9 mouse cellular contexts compared by ENCODE assay signal in genomic region chr5:121451203-121451602, GRCm38 (mm10). TPM values are rescaled to one million over a fixed set of nuclear protein-coding genes. Genes with fewer than 3 reads are reported as not detected.
DNase-seq lines count a peak whose midpoint lies in the region; ATAC-seq and TF ChIP-seq lines count a peak whose summit lies in the region.
"Had no signal": no experiment of that assay in that cellular context is flagged by ENCODE, and none has a peak within 500 bp of the region (broad histone marks: within the 10 kb centered on the region; RNA-seq: fewer than 3 reads in every experiment).

No protein-coding gene starts in this region.

- H3K36me3 ChIP-seq in erythroblast, embryonic 14.5 days (ENCODE audit: control insufficient read depth), result peaks cover 55% of the 10 kb centered on the region
- H3K36me3 ChIP-seq in heart, embryonic 16.5 days (ENCODE audit: control insufficient read depth, insufficient read depth), result peaks cover 17% of the 10 kb centered on the region
- H3K36me3 ChIP-seq in lung, postnatal 0 days (ENCODE audit: insufficient read depth, low read length), result peaks cover 27% of the 10 kb centered on the region

- no peak for ATAC-seq in erythroblast, adult 5-6 weeks (replicated peaks; ENCODE audit: low FRiP score, poor library complexity, severe bottlenecking)
- ATAC-seq in heart, embryonic 16.5 days (replicated peaks; ENCODE audit: extremely low read depth, insufficient read depth, low FRiP score), result no peak
- no peak for ATAC-seq in lung, postnatal 0 days

- peak overlapping the region; percentile 84 for H3K9ac ChIP-seq in heart, embryonic 16.5 days (ENCODE audit: low read length)
- H3K9ac ChIP-seq in lung, postnatal 0 days (replicated peaks; ENCODE audit: low read depth), result peak overlapping the region; percentile 85; the same call in 1 of the 2 replicates

- no peaks in the 10 kb centered on the region; the same call in 1 of the 2 replicates for H3K9me3 ChIP-seq in erythroblast, embryonic 14.5 days (ENCODE audit: control insufficient read depth, low read length)
- no peaks in the 10 kb centered on the region for H3K9me3 ChIP-seq in heart, embryonic 16.5 days (replicated peaks; ENCODE audit: control insufficient read depth, low read length)
- H3K9me3 ChIP-seq in lung, postnatal 0 days (ENCODE audit: low read length), result no peaks in the 10 kb centered on the region

- peak overlapping the region; percentile 92 for H3K4me3 ChIP-seq in erythroblast, embryonic 14.5 days (replicated peaks)
- H3K4me3 ChIP-seq in heart, embryonic 16.5 days (ENCODE audit: low read length), result peak overlapping the region; percentile 68
- H3K4me3 ChIP-seq in lung, postnatal 0 days (ENCODE audit: low read depth, low read length), result peak overlapping the region; percentile 82

- no peak for TF ChIP-seq EP300 in lung, postnatal 0 days (IDR thresholded peaks at IDR 0.05)

- no peaks in the 10 kb centered on the region for H3K27me3 ChIP-seq in erythroblast, embryonic 14.5 days (ENCODE audit: control insufficient read depth)
- H3K27me3 ChIP-seq in heart, embryonic 16.5 days (ENCODE audit: control insufficient read depth, insufficient read depth, low read length), result no peaks in the 10 kb centered on the region
- H3K27me3 ChIP-seq in lung, postnatal 0 days (replicated peaks; ENCODE audit: insufficient read depth, low read length), result no peaks in the 10 kb centered on the region
- H3K27me3 ChIP-seq: Patski had no signal

- no peak overlapping the region; the same call in 1 of the 2 replicates for H3K27ac ChIP-seq in heart, embryonic 16.5 days (ENCODE audit: low read length)
- H3K27ac ChIP-seq in lung, postnatal 0 days (ENCODE audit: low read length), result peak overlapping the region; percentile 96; the same call in 1 of the 2 replicates

- 14% methylated on average over 8 of the region's 8 CpGs for WGBS in heart, embryonic 16.5 days
- WGBS in lung, postnatal 0 days, result 15% methylated on average over 8 of the region's 8 CpGs

- no peak for TF ChIP-seq CTCF in lung, postnatal 0 days (IDR thresholded peaks at IDR 0.05)

- peak; percentile 19 for DNase-seq in MN1 (ENCODE audit: low spot score)
- DNase-seq in lung, postnatal 0 days (ENCODE audit: low spot score), result peak; percentile 35
- peak; percentile 79 to 83 for DNase-seq in spleen, postnatal 36 days (ENCODE audit: low spot score in 2 of 2)
- no peak for DNase-seq in layer of hippocampus, adult 9-10 months (ENCODE audit: low spot score)
- no peak for DNase-seq in cerebellum, postnatal 36 days

- H3K4me1 ChIP-seq in erythroblast, embryonic 14.5 days (ENCODE audit: control insufficient read depth), result peaks cover 60% of the 10 kb centered on the region
- peaks cover 29% of the 10 kb centered on the region for H3K4me1 ChIP-seq in heart, embryonic 16.5 days (ENCODE audit: control insufficient read depth, insufficient read depth, low read length)
- peaks cover 16% of the 10 kb centered on the region for H3K4me1 ChIP-seq in lung, postnatal 0 days (ENCODE audit: insufficient read depth, low read depth, low read length)

- H3K4me2 ChIP-seq in heart, embryonic 16.5 days (ENCODE audit: low read depth, low read length), result peak overlapping the region; percentile 74
- H3K4me2 ChIP-seq in lung, postnatal 0 days (replicated peaks; ENCODE audit: low read depth, low read length), result peak overlapping the region; percentile 94

RNA-seq across cellular contexts. Expression of gene Tmem116, which starts 0.5 kb away (rescaled TPM):
- polyA plus RNA-seq in erythroblast, embryonic 14.5 days (2012), result 0.14 TPM in 1 of 2 replicates, not detected in the other
- total RNA-seq in erythroblast, adult 5-6 weeks (2015; ENCODE audit: low replicate concordance), result not detected in 2 replicates
- total RNA-seq in erythroblast, adult 5-6 weeks (2017; ENCODE audit: low replicate concordance), result 0.42 and 1.4 TPM in 2 replicates
- 4.5 and 4.8 TPM in 2 replicates for polyA plus RNA-seq in heart, embryonic 16.5 days (2015; fragmentation: Nextera tagmentation; extraction: Ambion mirVana)
- 36.1 and 40.4 TPM in 2 replicates for polyA plus RNA-seq in lung, postnatal 0 days (2015; fragmentation: Nextera tagmentation; extraction: Ambion mirVana)

RNA-seq across cellular contexts. Expression of gene Erp29, which starts 1.1 kb away (rescaled TPM):
- polyA plus RNA-seq in erythroblast, embryonic 14.5 days (2012), result 14.1 and 15.8 TPM in 2 replicates
- total RNA-seq in erythroblast, adult 5-6 weeks (2015; ENCODE audit: low replicate concordance), result 37.8 and 44.6 TPM in 2 replicates
- 76.1 and 121 TPM in 2 replicates for total RNA-seq in erythroblast, adult 5-6 weeks (2017; ENCODE audit: low replicate concordance)
- polyA plus RNA-seq in heart, embryonic 16.5 days (2015; fragmentation: Nextera tagmentation; extraction: Ambion mirVana), result 128 and 131 TPM in 2 replicates
- polyA plus RNA-seq in lung, postnatal 0 days (2015; fragmentation: Nextera tagmentation; extraction: Ambion mirVana), result 122 and 123 TPM in 2 replicates

RNA-seq across cellular contexts. Expression of gene Adam1b, which starts 52.0 kb away (rescaled TPM):
- 0.03 TPM in 1 of 2 replicates, not detected in the other for polyA plus RNA-seq in erythroblast, embryonic 14.5 days (2012)
- total RNA-seq in erythroblast, adult 5-6 weeks (2015; ENCODE audit: low replicate concordance), result not detected in 2 replicates
- not detected in 2 replicates for total RNA-seq in erythroblast, adult 5-6 weeks (2017; ENCODE audit: low replicate concordance)
- polyA plus RNA-seq in heart, embryonic 16.5 days (2015; fragmentation: Nextera tagmentation; extraction: Ambion mirVana), result 0.12 and 0.14 TPM in 2 replicates
- 0.14 and 0.38 TPM in 2 replicates for polyA plus RNA-seq in lung, postnatal 0 days (2015; fragmentation: Nextera tagmentation; extraction: Ambion mirVana)

RNA-seq across cellular contexts. Expression of gene Naa25, which starts 53.5 kb away (rescaled TPM):
- 0.10 and 0.11 TPM in 2 replicates for polyA plus RNA-seq in erythroblast, embryonic 14.5 days (2012)
- total RNA-seq in erythroblast, adult 5-6 weeks (2015; ENCODE audit: low replicate concordance), result 7.9 and 10.4 TPM in 2 replicates
- 14.2 and 16.6 TPM in 2 replicates for total RNA-seq in erythroblast, adult 5-6 weeks (2017; ENCODE audit: low replicate concordance)
- polyA plus RNA-seq in heart, embryonic 16.5 days (2015; fragmentation: Nextera tagmentation; extraction: Ambion mirVana), result 35.5 and 36.3 TPM in 2 replicates
- polyA plus RNA-seq in lung, postnatal 0 days (2015; fragmentation: Nextera tagmentation; extraction: Ambion mirVana), result 14.3 and 16.0 TPM in 2 replicates

Comparison
In these comparisons a context has a peak if more than half of its experiments do, and no peak if none do; other contexts are left out.
1. DNase-seq: peak in MN1 (single experiment), lung, postnatal 0 days (single experiment) and spleen, postnatal 36 days (2 of 2); none in layer of hippocampus, adult 9-10 months (single experiment) and cerebellum, postnatal 36 days (0 of 2).
2. Peak in every context shown above with its lines, with median percentiles within 50 percentile points of each other: H3K4me3 ChIP-seq.